Mouse (Mus musculus) limb, embryonic 11.5 days (tissue): ENCODE measurements around the gene Fcho2. TPM values are rescaled to one million over a fixed set of nuclear protein-coding genes. Genes with fewer than 3 reads are reported as not detected.

Source experiments
- ATAC-seq: fragments of 200-750 bp; cut with Nextera tagmentation; 2 replicates; pipeline ENCODE4 v1.8.0; 2017; ENCODE audit warnings: low read depth; ENCODE audit not compliant: insufficient number of reproducible peaks, low FRiP score, low TSS enrichment
- DNase-seq: peaks from one replicate; pipeline ENCODE4 v3.0.0-alpha.2; 2015; ENCODE audit warnings: low spot score
- H3K27ac ChIP-seq: fragments of 300-500 bp; sonication (generic); replicated peaks from 2 replicates; pipeline ENCODE4 v1.5.1; 2014; ENCODE audit warnings: low read depth, mild to moderate bottlenecking, low read length
- H3K27me3 ChIP-seq: fragments of 300-500 bp; sonication (generic); 2 replicates; pipeline ENCODE4 v1.6.1; 2014; ENCODE audit warnings: mild to moderate bottlenecking, low read length, mixed read lengths; ENCODE audit not compliant: control insufficient read depth, insufficient read depth
- H3K36me3 ChIP-seq: fragments of 300-500 bp; sonication (generic); 2 replicates; pipeline ENCODE4 v1.6.1; 2014; ENCODE audit warnings: mild to moderate bottlenecking, low read length, moderate library complexity, mixed read lengths; ENCODE audit not compliant: control insufficient read depth, insufficient read depth
- H3K4me1 ChIP-seq: fragments of 300-500 bp; sonication (generic); 2 replicates; pipeline ENCODE4 v1.6.1; 2014; ENCODE audit warnings: low read length, mixed read lengths; ENCODE audit not compliant: control insufficient read depth, insufficient read depth
- H3K4me2 ChIP-seq: fragments of 300-500 bp; sonication (generic); 2 replicates; pipeline ENCODE4 v1.6.1; 2014; ENCODE audit warnings: low read depth, mild to moderate bottlenecking, moderate library complexity; ENCODE audit not compliant: severe bottlenecking
- H3K4me3 ChIP-seq: fragments of 300-500 bp; sonication (generic); 2 replicates; pipeline ENCODE4 v1.5.1; 2014; ENCODE audit warnings: low read depth, low read length
- H3K9ac ChIP-seq: fragments of 300-500 bp; sonication (generic); 2 replicates; pipeline ENCODE4 v1.6.1; 2014; ENCODE audit warnings: mild to moderate bottlenecking, low read length
- H3K9me3 ChIP-seq: fragments of 300-500 bp; sonication (generic); 2 replicates; pipeline ENCODE4 v1.6.1; 2016; ENCODE audit warnings: low read length; ENCODE audit not compliant: control insufficient read depth
- WGBS: fragments of 180-500 bp; shearing (Covaris S2); extraction: QIAGEN DNeasy Blood & Tissue Kit; methylation state at CpG from one replicate; pipeline ENCODE4 v1.1.7; 2014; 5-methylcytosine and 5-hydroxymethylcytosine counted together
- polyA plus RNA-seq: library from polyadenylated mRNA; unstranded; fragments of >200 nt; fragmentation: Nextera tagmentation; extraction: Ambion mirVana; gene quantifications from 2 replicates; pipeline ENCODE4 v1.2.1, GENCODE M21; 2014

Gene Fcho2
- 29.3 and 34.8 TPM in 2 replicates for polyA plus RNA-seq

- Histone ChIP-seq H3K4me1 (no peaks in the 10 kb centered on the region), H3K4me3 (peak within 1 kb of the TSS; percentile 83), H3K36me3 (no peaks in the 10 kb centered on the region), H3K27me3 (no peaks in the 10 kb centered on the region), H3K4me2 (peak within 1 kb of the TSS; percentile 48), H3K27ac (peak within 1 kb of the TSS; percentile 94), H3K9me3 (no peaks in the 10 kb centered on the region), H3K9ac (peak within 1 kb of the TSS; percentile 97)
- DNase-seq = peak; percentile 99
- peak; percentile 98 for ATAC-seq
- WGBS = under 1% methylated on average over 49 of the region's 61 CpGs
Measured at GRCm38 (mm10) chr13:98815147-98815785, at the start of gene Fcho2. TSS of gene Fcho2 (minus strand) at chr13:98815449.

DNA sequence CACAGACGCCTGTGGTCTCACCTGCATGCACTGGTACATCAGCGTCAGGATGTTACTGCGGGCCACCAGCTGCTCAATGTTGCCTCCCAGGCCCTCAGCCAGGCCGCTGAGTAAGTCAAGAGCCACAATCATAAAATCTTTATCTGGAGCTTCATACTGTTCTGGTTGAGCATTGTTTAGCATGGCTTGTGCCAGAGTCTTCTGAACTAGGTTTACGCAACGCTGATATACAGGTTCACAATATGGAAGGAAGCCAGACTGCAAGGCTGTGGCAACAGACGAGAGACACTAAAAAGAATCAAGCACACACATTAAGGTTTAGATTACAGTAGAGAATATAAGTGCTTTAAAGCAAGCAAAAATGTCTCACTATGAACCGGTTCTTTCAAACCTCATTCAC is 40.0 kb upstream of the Fcho2 start:
- peaks cover 40% of the 10 kb centered on the region for H3K36me3 ChIP-seq
- DNase-seq = peak; percentile 17
- ATAC-seq = no peak
- H3K9me3 ChIP-seq = no peaks in the 10 kb centered on the region
- H3K9ac ChIP-seq = no peak overlapping the region
- no peaks in the 10 kb centered on the region for H3K4me1 ChIP-seq
- no peaks in the 10 kb centered on the region for H3K27me3 ChIP-seq
- 95% methylated on average over 8 of the region's 8 CpGs for WGBS
- H3K4me2 ChIP-seq = no peak overlapping the region
- H3K27ac ChIP-seq = no peak overlapping the region
- H3K4me3 ChIP-seq = no peak overlapping the region

- H3K27me3 ChIP-seq = no peaks in the 10 kb centered on the region
- ATAC-seq = no peak
- no peaks in the 10 kb centered on the region for H3K9me3 ChIP-seq
- 90% methylated on average over 1 of the region's 1 CpGs for WGBS
- H3K4me1 ChIP-seq = no peaks in the 10 kb centered on the region
- H3K4me3 ChIP-seq = no peak overlapping the region
- peaks cover 9% of the 10 kb centered on the region for H3K36me3 ChIP-seq
- no peak for DNase-seq
- H3K27ac ChIP-seq = no peak overlapping the region
- no peak overlapping the region for H3K9ac ChIP-seq
- H3K4me2 ChIP-seq = no peak overlapping the region
Measured at GRCm38 (mm10) chr13:98845794-98846193, 30.5 kb upstream of the Fcho2 start.

DNA sequence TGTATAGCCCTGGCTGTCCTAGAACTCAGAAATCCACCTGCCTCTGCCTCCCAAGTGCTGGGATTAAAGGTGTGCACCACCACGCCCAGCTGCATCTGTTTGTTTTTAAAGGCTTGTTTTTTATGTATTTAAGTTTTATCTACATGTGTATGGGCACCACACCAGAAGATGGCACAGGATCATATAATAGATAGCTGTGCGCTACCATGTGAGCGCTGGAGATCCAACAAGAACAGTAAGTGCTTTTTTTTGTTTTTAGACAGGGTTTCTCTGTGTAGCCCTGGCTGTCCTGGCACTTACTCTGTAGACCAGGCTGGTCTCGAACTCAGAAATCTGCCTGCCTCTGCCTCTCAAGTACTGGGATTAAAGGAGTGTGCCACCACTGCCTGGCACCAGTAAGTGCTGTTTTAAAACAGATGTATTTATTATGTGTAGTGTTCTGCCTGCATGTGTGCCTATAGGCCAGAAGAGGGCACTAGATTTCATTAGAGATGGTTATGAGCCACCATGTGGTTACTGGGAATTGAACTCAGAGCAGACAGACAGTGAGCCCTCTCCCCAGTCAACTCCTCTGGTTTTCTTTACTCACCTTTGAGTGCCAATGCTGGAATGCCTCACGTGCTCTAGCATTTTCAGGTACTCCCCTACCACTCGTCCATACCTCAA is 21.3 kb upstream of the Fcho2 start:
- H3K27me3 ChIP-seq = no peaks in the 10 kb centered on the region
- H3K9ac ChIP-seq = no peak overlapping the region
- 91% methylated on average over 6 of the region's 6 CpGs for WGBS
- no peaks in the 10 kb centered on the region for H3K36me3 ChIP-seq
- DNase-seq = no peak
- no peak; the same call in 1 of the 2 replicates for ATAC-seq
- H3K4me2 ChIP-seq = no peak overlapping the region
- no peaks in the 10 kb centered on the region for H3K9me3 ChIP-seq
- H3K4me3 ChIP-seq = no peak overlapping the region
- no peaks in the 10 kb centered on the region for H3K4me1 ChIP-seq
- H3K27ac ChIP-seq = no peak overlapping the region

- Histone ChIP-seq H3K27ac (0 out of 2 replicates have a peak overlapping the region, but pooled peaks have one; percentile 14), H3K9ac (no peak overlapping the region), H3K4me1 (no peaks in the 10 kb centered on the region), H3K4me3 (no peak overlapping the region), H3K27me3 (no peaks in the 10 kb centered on the region), H3K4me2 (no peak overlapping the region), H3K9me3 (no peaks in the 10 kb centered on the region), H3K36me3 (no peaks in the 10 kb centered on the region)
- WGBS = 92% methylated on average over 5 of the region's 5 CpGs
- no peak for DNase-seq
- ATAC-seq = no peak
Measured at GRCm38 (mm10) chr13:98835740-98836139, 20.5 kb upstream of the Fcho2 start.

DNA sequence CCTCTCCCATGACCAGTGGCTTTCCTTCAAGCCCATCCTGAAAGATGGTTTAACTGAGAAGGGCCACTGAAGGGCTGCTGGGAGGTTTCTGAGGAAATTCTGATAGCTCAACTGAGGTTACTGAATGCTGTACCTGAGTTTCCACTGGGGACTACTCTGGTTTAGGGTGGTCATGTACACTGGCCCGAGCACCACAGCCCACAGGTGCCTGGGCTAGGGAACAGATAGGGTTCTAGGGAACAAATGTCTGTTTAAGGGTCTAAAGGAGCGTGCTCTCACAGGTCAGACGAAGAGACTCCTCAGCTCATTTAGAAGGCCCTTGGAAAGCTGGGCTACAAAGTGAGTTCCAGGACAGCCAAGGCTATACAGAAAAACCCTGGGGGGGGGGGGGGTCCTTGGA is 19.5 kb upstream of the Fcho2 start:
- ATAC-seq (0 out of 2 replicates have a peak, but pooled peaks have one; percentile 55), DNase-seq (no peak)
- Histone ChIP-seq H3K4me3 (no peak overlapping the region), H3K36me3 (no peaks in the 10 kb centered on the region), H3K4me1 (no peaks in the 10 kb centered on the region), H3K4me2 (no peak overlapping the region), H3K27ac (no peak overlapping the region), H3K9ac (no peak overlapping the region), H3K9me3 (no peaks in the 10 kb centered on the region), H3K27me3 (no peaks in the 10 kb centered on the region)
- WGBS = 83% methylated on average over 3 of the region's 3 CpGs

GRCm38 (mm10) chr13:98834199-98834598 is 18.9 kb upstream of the Fcho2 start:
- no peak for ATAC-seq

GRCm38 (mm10) chr13:98832451-98833450 is 17.5 kb upstream of the Fcho2 start:
- DNase-seq = no peak
- no peak overlapping the region for H3K9ac ChIP-seq
- no peak overlapping the region for H3K4me3 ChIP-seq
- 82% methylated on average over 10 of the region's 10 CpGs for WGBS
- H3K27me3 ChIP-seq = no peaks in the 10 kb centered on the region
- no peaks in the 10 kb centered on the region for H3K9me3 ChIP-seq
- no peak for ATAC-seq
- H3K4me1 ChIP-seq = no peaks in the 10 kb centered on the region
- H3K27ac ChIP-seq = no peak overlapping the region
- H3K36me3 ChIP-seq = no peaks in the 10 kb centered on the region
- H3K4me2 ChIP-seq = no peak overlapping the region

More at GRCm38 (mm10) chr13:98834199-98834598, 18.9 kb upstream of the Fcho2 start:
- Histone ChIP-seq H3K27ac (no peak overlapping the region), H3K27me3 (no peaks in the 10 kb centered on the region), H3K9me3 (no peaks in the 10 kb centered on the region), H3K4me2 (no peak overlapping the region), H3K4me3 (no peak overlapping the region), H3K4me1 (no peaks in the 10 kb centered on the region), H3K36me3 (no peaks in the 10 kb centered on the region), H3K9ac (no peak overlapping the region)
- no peak for DNase-seq
- WGBS = 57% methylated on average over 1 of the region's 1 CpGs
